Mouse (Mus musculus): ENCODE data around the gene Hspg2.

GRCm38 (mm10) chr4:137467525-137467924 is 1.0 kb upstream of the Hspg2 start:
- TF ChIP-seq CTCF (IDR thresholded peaks at IDR 0.05; ENCODE audit: low read depth) (no peak), EP300 (IDR thresholded peaks at IDR 0.05; ENCODE audit: low read depth) (no peak)
